Mouse (Mus musculus): ENCODE data around the gene Dnmt3a. TPM values are rescaled to one million over a fixed set of nuclear protein-coding genes. Genes with fewer than 3 reads are reported as not detected.
A peak's percentile ranks its signal among the peaks of the same experiment; 100 is the strongest.

The Dnmt3a gene
- polyA plus RNA-seq, 1 experiment, result 11.8 TPM

GRCm38 (mm10) chr12:3864208-3864607, 58.4 kb downstream of the Dnmt3a start:
- Histone ChIP-seq H3K4me1 (ENCODE audit: control insufficient read depth, insufficient read depth, low read length) (peaks cover 45% of the 10 kb centered on the region), H3K36me3 (ENCODE audit: control insufficient read depth, insufficient read depth, low read length) (no peaks in the 10 kb centered on the region)
- 76% methylated on average over 8 of the region's 8 CpGs for WGBS

GRCm38 (mm10) chr12:3865594-3865993, 59.8 kb downstream of the Dnmt3a start:
- H3K4me3 ChIP-seq (ENCODE audit: insufficient read depth, low read depth, low read length), result no peak overlapping the region
- H3K4me1 ChIP-seq (ENCODE audit: control insufficient read depth, insufficient read depth, low read length), result peaks cover 42% of the 10 kb centered on the region
- TF ChIP-seq POLR2A (IDR thresholded peaks at IDR 0.05; ENCODE audit: low read depth, low read length), result no peak
- TF ChIP-seq CTCF (conservative IDR thresholded peaks at IDR 0.05; ENCODE audit: insufficient read depth, insufficient read length, low read depth, low read length), result no peak
- no peak for DNase-seq
- H3K27ac ChIP-seq (ENCODE audit: insufficient read depth, low read depth, low read length), result no peak overlapping the region
- no peaks in the 10 kb centered on the region for H3K27me3 ChIP-seq (replicated peaks; ENCODE audit: control insufficient read depth, insufficient read depth, low read length)
- 76% methylated on average over 8 of the region's 8 CpGs for WGBS
- no peaks in the 10 kb centered on the region for H3K36me3 ChIP-seq (ENCODE audit: control insufficient read depth, insufficient read depth, low read length)

More at GRCm38 (mm10) chr12:3864208-3864607, 58.4 kb downstream of the Dnmt3a start:
- H3K4me3 ChIP-seq (ENCODE audit: insufficient read depth, low read depth, low read length), result no peak overlapping the region
- DNase-seq, result peak; percentile 54
- TF ChIP-seq POLR2A (IDR thresholded peaks at IDR 0.05; ENCODE audit: low read depth, low read length), result no peak
- no peaks in the 10 kb centered on the region for H3K27me3 ChIP-seq (replicated peaks; ENCODE audit: control insufficient read depth, insufficient read depth, low read length)
- no peak overlapping the region for H3K27ac ChIP-seq (ENCODE audit: insufficient read depth, low read depth, low read length)

GRCm38 (mm10) chr12:3866654-3867370, 61.0 kb downstream of the Dnmt3a start:
- Histone ChIP-seq H3K4me1 (ENCODE audit: control insufficient read depth, insufficient read depth, low read length) (peaks cover 33% of the 10 kb centered on the region), H3K36me3 (ENCODE audit: control insufficient read depth, insufficient read depth, low read length) (no peaks in the 10 kb centered on the region), H3K27ac (ENCODE audit: insufficient read depth, low read depth, low read length) (peak overlapping the region; percentile 62), H3K4me3 (ENCODE audit: insufficient read depth, low read depth, low read length) (no peak overlapping the region), H3K27me3 (replicated peaks; ENCODE audit: control insufficient read depth, insufficient read depth, low read length) (no peaks in the 10 kb centered on the region)
- DNase-seq, result peak; percentile 94
- WGBS, result 38% methylated on average over 12 of the region's 12 CpGs
- TF ChIP-seq POLR2A (IDR thresholded peaks at IDR 0.05; ENCODE audit: low read depth, low read length), result no peak
- TF ChIP-seq CTCF (conservative IDR thresholded peaks at IDR 0.05; ENCODE audit: insufficient read depth, insufficient read length, low read depth, low read length), result no peak

GRCm38 (mm10) chr12:3868115-3868514, 62.3 kb downstream of the Dnmt3a start:
- TF ChIP-seq POLR2A (IDR thresholded peaks at IDR 0.05; ENCODE audit: low read depth, low read length) (no peak), CTCF (conservative IDR thresholded peaks at IDR 0.05; ENCODE audit: insufficient read depth, insufficient read length, low read depth, low read length) (no peak)
- DNase-seq, result no peak
- no peak overlapping the region for H3K4me3 ChIP-seq (ENCODE audit: insufficient read depth, low read depth, low read length)
- H3K27ac ChIP-seq (ENCODE audit: insufficient read depth, low read depth, low read length), result peak overlapping the region; percentile 58
- WGBS, result 58% methylated on average over 5 of the region's 5 CpGs
- H3K27me3 ChIP-seq (replicated peaks; ENCODE audit: control insufficient read depth, insufficient read depth, low read length), result no peaks in the 10 kb centered on the region
- peaks cover 43% of the 10 kb centered on the region for H3K4me1 ChIP-seq (ENCODE audit: control insufficient read depth, insufficient read depth, low read length)
- H3K36me3 ChIP-seq (ENCODE audit: control insufficient read depth, insufficient read depth, low read length), result no peaks in the 10 kb centered on the region; the same call in 1 of the 2 replicates

GRCm38 (mm10) chr12:3868676-3869458, 63.1 kb downstream of the Dnmt3a start:
- peak overlapping the region; percentile 17; the same call in 1 of the 2 replicates for H3K27ac ChIP-seq (ENCODE audit: insufficient read depth, low read depth, low read length)
- no peak for TF ChIP-seq CTCF (conservative IDR thresholded peaks at IDR 0.05; ENCODE audit: insufficient read depth, insufficient read length, low read depth, low read length)
- no peak for TF ChIP-seq POLR2A (IDR thresholded peaks at IDR 0.05; ENCODE audit: low read depth, low read length)
- WGBS, result 26% methylated on average over 7 of the region's 7 CpGs
- H3K27me3 ChIP-seq (replicated peaks; ENCODE audit: control insufficient read depth, insufficient read depth, low read length), result no peaks in the 10 kb centered on the region
- H3K4me3 ChIP-seq (ENCODE audit: insufficient read depth, low read depth, low read length), result no peak overlapping the region
- peak; percentile 85 for DNase-seq
- H3K4me1 ChIP-seq (ENCODE audit: control insufficient read depth, insufficient read depth, low read length), result peaks cover 43% of the 10 kb centered on the region
- no peaks in the 10 kb centered on the region; the same call in 1 of the 2 replicates for H3K36me3 ChIP-seq (ENCODE audit: control insufficient read depth, insufficient read depth, low read length)

GRCm38 (mm10) chr12:3870024-3870423, 64.2 kb downstream of the Dnmt3a start:
- Histone ChIP-seq H3K27me3 (replicated peaks; ENCODE audit: control insufficient read depth, insufficient read depth, low read length) (no peaks in the 10 kb centered on the region), H3K4me3 (ENCODE audit: insufficient read depth, low read depth, low read length) (no peak overlapping the region), H3K4me1 (ENCODE audit: control insufficient read depth, insufficient read depth, low read length) (peaks cover 43% of the 10 kb centered on the region), H3K27ac (ENCODE audit: insufficient read depth, low read depth, low read length) (no peak overlapping the region), H3K36me3 (ENCODE audit: control insufficient read depth, insufficient read depth, low read length) (no peaks in the 10 kb centered on the region; the same call in 1 of the 2 replicates)
- DNase-seq, result no peak
- TF ChIP-seq POLR2A (IDR thresholded peaks at IDR 0.05; ENCODE audit: low read depth, low read length), result no peak
- TF ChIP-seq CTCF (conservative IDR thresholded peaks at IDR 0.05; ENCODE audit: insufficient read depth, insufficient read length, low read depth, low read length), result no peak
- WGBS, result 88% methylated on average over 5 of the region's 5 CpGs

- Histone ChIP-seq H3K27ac (ENCODE audit: insufficient read depth, low read depth, low read length) (no peak overlapping the region), H3K27me3 (replicated peaks; ENCODE audit: control insufficient read depth, insufficient read depth, low read length) (no peaks in the 10 kb centered on the region), H3K4me3 (ENCODE audit: insufficient read depth, low read depth, low read length) (no peak overlapping the region), H3K36me3 (ENCODE audit: control insufficient read depth, insufficient read depth, low read length) (no peaks in the 10 kb centered on the region; the same call in 1 of the 2 replicates), H3K4me1 (ENCODE audit: control insufficient read depth, insufficient read depth, low read length) (peaks cover 43% of the 10 kb centered on the region)
- WGBS, result 42% methylated on average over 19 of the region's 19 CpGs
- DNase-seq, result no peak
- TF ChIP-seq POLR2A (IDR thresholded peaks at IDR 0.05; ENCODE audit: low read depth, low read length) (no peak), CTCF (conservative IDR thresholded peaks at IDR 0.05; ENCODE audit: insufficient read depth, insufficient read length, low read depth, low read length) (0 out of 2 replicates have a peak, but pooled peaks have one; percentile 1)
These were observed 65.2 kb downstream of the Dnmt3a start for GRCm38 (mm10) chr12:3870859-3871462.
